Mouse (Mus musculus) brain, embryonic 14.5 days (tissue): Measurements from ENCODE around the gene Abhd4.

Experiments
- CTCF ChIP-seq: fragments of 200-500 bp; IDR thresholded peaks from 2 replicates; pipeline ENCODE4 v1.5.1; 2012; ENCODE audit warnings: inconsistent platforms, mild to moderate bottlenecking, moderate library complexity, borderline replicate concordance; ENCODE audit not compliant: insufficient read depth, insufficient read length; ENCODE audit errors: extremely low read depth
- POLR2A ChIP-seq: fragments of 200-500 bp; IDR thresholded peaks from 2 replicates; pipeline ENCODE4 v1.6.1; 2012; ENCODE audit warnings: mild to moderate bottlenecking, inconsistent platforms, borderline replicate concordance; ENCODE audit not compliant: poor library complexity, insufficient read depth, insufficient read length, severe bottlenecking; ENCODE audit errors: extremely low read depth

DNA sequence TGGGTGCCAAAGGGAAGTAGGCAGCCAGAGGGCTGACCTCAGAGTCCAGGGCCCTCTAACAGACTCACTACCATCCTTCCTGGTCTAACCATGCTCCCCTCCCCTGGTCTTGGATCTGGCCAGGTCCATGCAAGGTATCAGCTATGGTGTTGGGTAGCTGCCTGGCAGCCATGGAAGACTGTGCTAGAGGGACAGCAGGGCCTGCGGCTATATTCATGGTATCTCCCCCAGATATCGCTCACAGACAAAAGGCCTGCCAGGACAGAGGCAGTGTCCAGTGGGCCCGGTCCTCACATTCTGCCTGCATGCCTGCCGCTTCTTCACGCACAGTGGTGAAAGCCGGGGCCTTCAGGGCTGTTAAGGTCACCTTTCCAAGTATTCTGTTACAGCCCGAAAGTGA, 10.2 kb downstream of the Abhd4 start:
- TF ChIP-seq POLR2A = no peak
- no peak for TF ChIP-seq CTCF
